Mouse (Mus musculus): ENCODE data around the gene Ndufb2. TPM values are rescaled to one million over a fixed set of nuclear protein-coding genes. Genes with fewer than 3 reads are reported as not detected.

Gene Ndufb2
- polyA plus RNA-seq, 1 experiment from 2014 or later = 575 TPM

- Histone ChIP-seq H3K27ac (no peak overlapping the region), H3K27me3 (ENCODE audit: insufficient read depth, low read length) (no peaks in the 10 kb centered on the region), H3K4me2 (ENCODE audit: low read length) (no peak overlapping the region), H3K9ac (ENCODE audit: low read depth, low read length) (no peak overlapping the region), H3K4me3 (replicated peaks; ENCODE audit: low read depth, low read length) (no peak overlapping the region), H3K9me3 (replicated peaks; ENCODE audit: low read length) (no peaks in the 10 kb centered on the region), H3K4me1 (replicated peaks; ENCODE audit: insufficient read depth, low read length) (no peaks in the 10 kb centered on the region), H3K36me3 (ENCODE audit: insufficient read depth, low read length) (peaks cover 27% of the 10 kb centered on the region)
- DNase-seq (ENCODE audit: low spot score) (no peak), ATAC-seq (replicated peaks; ENCODE audit: low FRiP score, low read depth) (no peak)
- WGBS = 89% methylated on average over 3 of the region's 3 CpGs
- TF ChIP-seq CTCF (IDR thresholded peaks at IDR 0.05; ENCODE audit: low read depth) = no peak
Observed at GRCm38 (mm10) chr6:39600851-39601250, 8.5 kb downstream of the Ndufb2 start.

DNA sequence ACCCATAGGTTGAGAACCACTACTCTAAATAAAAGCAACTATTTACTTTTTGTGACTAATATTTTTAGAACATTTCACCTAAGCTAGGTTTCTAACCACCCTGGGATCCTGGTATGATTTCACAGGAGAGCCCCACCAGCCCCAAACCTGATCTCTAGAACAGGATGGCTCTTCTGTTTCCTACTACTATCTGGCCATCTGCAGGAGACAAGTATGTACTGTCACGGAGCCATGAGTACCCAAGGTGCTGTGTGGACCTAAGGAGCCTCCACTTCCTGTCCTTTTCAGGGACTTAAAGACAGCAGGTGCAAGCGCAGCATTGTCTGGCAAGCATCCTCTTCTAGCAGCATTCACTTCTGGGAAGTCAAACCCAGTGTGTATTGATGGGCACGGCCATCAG is 9.5 kb downstream of the Ndufb2 start:
- Histone ChIP-seq H3K4me2 (ENCODE audit: low read length) (no peak overlapping the region), H3K4me1 (replicated peaks; ENCODE audit: insufficient read depth, low read length) (no peaks in the 10 kb centered on the region), H3K27ac (no peak overlapping the region), H3K9ac (ENCODE audit: low read depth, low read length) (no peak overlapping the region), H3K36me3 (ENCODE audit: insufficient read depth, low read length) (peaks cover 27% of the 10 kb centered on the region), H3K9me3 (replicated peaks; ENCODE audit: low read length) (no peaks in the 10 kb centered on the region), H3K4me3 (replicated peaks; ENCODE audit: low read depth, low read length) (no peak overlapping the region), H3K27me3 (ENCODE audit: insufficient read depth, low read length) (no peaks in the 10 kb centered on the region)
- no peak for DNase-seq (ENCODE audit: low spot score)
- ATAC-seq (replicated peaks; ENCODE audit: low FRiP score, low read depth) = no peak
- TF ChIP-seq CTCF (IDR thresholded peaks at IDR 0.05; ENCODE audit: low read depth) = no peak
- WGBS = 89% methylated on average over 3 of the region's 3 CpGs

DNA sequence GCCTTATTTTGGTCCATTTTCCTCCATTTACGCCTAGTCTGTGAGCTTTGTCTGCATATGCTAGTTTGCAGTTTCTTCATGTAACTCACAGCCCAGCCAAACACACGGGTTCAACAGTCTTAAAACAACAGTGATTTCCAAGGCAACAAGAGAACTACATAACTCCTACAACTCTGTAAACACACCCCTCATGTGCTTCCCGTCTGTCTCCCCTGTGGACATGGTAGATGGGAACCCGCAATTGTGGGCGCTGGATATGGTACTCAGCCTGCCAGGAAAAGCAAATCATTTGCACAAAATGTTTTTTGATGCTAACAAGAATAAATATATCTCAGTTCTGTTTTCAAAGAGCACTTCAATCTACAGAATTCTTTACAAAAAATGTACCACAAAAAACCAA is 12.2 kb downstream of the Ndufb2 start:
- no peak overlapping the region for H3K4me2 ChIP-seq (ENCODE audit: low read length)
- no peak overlapping the region for H3K4me3 ChIP-seq (replicated peaks; ENCODE audit: low read depth, low read length)
- WGBS = 69% methylated on average over 5 of the region's 5 CpGs
- DNase-seq (ENCODE audit: low spot score) (no peak), ATAC-seq (replicated peaks; ENCODE audit: low FRiP score, low read depth) (no peak)
- TF ChIP-seq CTCF (IDR thresholded peaks at IDR 0.05; ENCODE audit: low read depth) = no peak
- H3K9me3 ChIP-seq (replicated peaks; ENCODE audit: low read length) = no peaks in the 10 kb centered on the region
- no peaks in the 10 kb centered on the region for H3K4me1 ChIP-seq (replicated peaks; ENCODE audit: insufficient read depth, low read length)
- no peaks in the 10 kb centered on the region for H3K27me3 ChIP-seq (ENCODE audit: insufficient read depth, low read length)
- no peak overlapping the region for H3K27ac ChIP-seq
- H3K9ac ChIP-seq (ENCODE audit: low read depth, low read length) = no peak overlapping the region
- peaks cover 14% of the 10 kb centered on the region for H3K36me3 ChIP-seq (ENCODE audit: insufficient read depth, low read length)

DNA sequence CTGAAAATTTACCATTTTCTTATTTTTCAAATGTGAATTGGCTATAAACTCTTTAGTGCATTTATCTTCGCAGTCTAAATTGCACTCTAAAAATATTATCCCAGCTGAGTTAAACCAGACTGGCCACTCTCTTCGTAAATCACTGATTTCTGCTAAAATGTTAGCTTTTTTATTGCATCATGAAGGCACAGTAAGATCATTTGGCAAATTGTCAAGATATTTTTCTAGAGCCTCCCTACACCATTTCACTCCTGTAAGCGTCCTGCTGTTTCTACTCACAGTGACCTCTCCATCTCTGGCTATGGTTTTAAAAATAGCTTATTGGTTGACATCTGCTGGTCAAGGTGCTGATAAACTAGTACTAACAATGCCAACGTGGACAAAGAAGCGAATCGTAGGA is 13.7 kb downstream of the Ndufb2 start:
- Histone ChIP-seq H3K36me3 (ENCODE audit: insufficient read depth, low read length) (0 out of 2 replicates have a peak, but pooled peaks cover 6% of the 10 kb centered on the region), H3K27ac (no peak overlapping the region), H3K4me3 (replicated peaks; ENCODE audit: low read depth, low read length) (no peak overlapping the region), H3K4me2 (ENCODE audit: low read length) (no peak overlapping the region), H3K27me3 (ENCODE audit: insufficient read depth, low read length) (no peaks in the 10 kb centered on the region), H3K4me1 (replicated peaks; ENCODE audit: insufficient read depth, low read length) (no peaks in the 10 kb centered on the region), H3K9ac (ENCODE audit: low read depth, low read length) (no peak overlapping the region), H3K9me3 (replicated peaks; ENCODE audit: low read length) (no peaks in the 10 kb centered on the region)
- no peak for TF ChIP-seq CTCF (IDR thresholded peaks at IDR 0.05; ENCODE audit: low read depth)
- no peak for ATAC-seq (replicated peaks; ENCODE audit: low FRiP score, low read depth)
- 63% methylated on average over 6 of the region's 6 CpGs for WGBS
- DNase-seq (ENCODE audit: low spot score) = peak; percentile 52

- Histone ChIP-seq H3K27ac (no peak overlapping the region), H3K36me3 (ENCODE audit: insufficient read depth, low read length) (0 out of 2 replicates have a peak, but pooled peaks cover 8% of the 10 kb centered on the region)
Observed at GRCm38 (mm10) chr6:39606862-39607261, 14.5 kb downstream of the Ndufb2 start.

GRCm38 (mm10) chr6:39607365-39607764 is 15.0 kb downstream of the Ndufb2 start:
- no peak for TF ChIP-seq CTCF (IDR thresholded peaks at IDR 0.05; ENCODE audit: low read depth)
- ATAC-seq (replicated peaks; ENCODE audit: low FRiP score, low read depth) (no peak), DNase-seq (ENCODE audit: low spot score) (no peak)
- Histone ChIP-seq H3K36me3 (ENCODE audit: insufficient read depth, low read length) (0 out of 2 replicates have a peak, but pooled peaks cover 6% of the 10 kb centered on the region), H3K4me1 (replicated peaks; ENCODE audit: insufficient read depth, low read length) (no peaks in the 10 kb centered on the region), H3K9me3 (replicated peaks; ENCODE audit: low read length) (no peaks in the 10 kb centered on the region), H3K4me3 (replicated peaks; ENCODE audit: low read depth, low read length) (no peak overlapping the region), H3K27me3 (ENCODE audit: insufficient read depth, low read length) (no peaks in the 10 kb centered on the region), H3K9ac (ENCODE audit: low read depth, low read length) (no peak overlapping the region), H3K4me2 (ENCODE audit: low read length) (no peak overlapping the region), H3K27ac (no peak overlapping the region)
- 50% methylated on average over 5 of the region's 5 CpGs for WGBS

More at GRCm38 (mm10) chr6:39606862-39607261, 14.5 kb downstream of the Ndufb2 start:
- Histone ChIP-seq H3K4me2 (ENCODE audit: low read length) (no peak overlapping the region), H3K4me1 (replicated peaks; ENCODE audit: insufficient read depth, low read length) (no peaks in the 10 kb centered on the region), H3K9ac (ENCODE audit: low read depth, low read length) (no peak overlapping the region), H3K4me3 (replicated peaks; ENCODE audit: low read depth, low read length) (no peak overlapping the region), H3K9me3 (replicated peaks; ENCODE audit: low read length) (no peaks in the 10 kb centered on the region), H3K27me3 (ENCODE audit: insufficient read depth, low read length) (no peaks in the 10 kb centered on the region)
- 39% methylated on average over 3 of the region's 3 CpGs for WGBS
- ATAC-seq (replicated peaks; ENCODE audit: low FRiP score, low read depth) (no peak; the same call in 1 of the 2 replicates), DNase-seq (ENCODE audit: low spot score) (no peak)
- no peak for TF ChIP-seq CTCF (IDR thresholded peaks at IDR 0.05; ENCODE audit: low read depth)

GRCm38 (mm10) chr6:39610207-39610606 is 17.8 kb downstream of the Ndufb2 start:
- no peaks in the 10 kb centered on the region for H3K4me1 ChIP-seq (replicated peaks; ENCODE audit: insufficient read depth, low read length)
- no peak overlapping the region for H3K27ac ChIP-seq
- TF ChIP-seq CTCF (IDR thresholded peaks at IDR 0.05; ENCODE audit: low read depth) = peak; percentile 51
- no peaks in the 10 kb centered on the region for H3K27me3 ChIP-seq (ENCODE audit: insufficient read depth, low read length)
- H3K36me3 ChIP-seq (ENCODE audit: insufficient read depth, low read length) = 0 out of 2 replicates have a peak, but pooled peaks cover 9% of the 10 kb centered on the region
- no peak overlapping the region for H3K4me3 ChIP-seq (replicated peaks; ENCODE audit: low read depth, low read length)
- H3K4me2 ChIP-seq (ENCODE audit: low read length) = no peak overlapping the region
- WGBS = 57% methylated on average over 2 of the region's 2 CpGs
- DNase-seq (ENCODE audit: low spot score) (peak; percentile 29), ATAC-seq (replicated peaks; ENCODE audit: low FRiP score, low read depth) (no peak)
- no peaks in the 10 kb centered on the region for H3K9me3 ChIP-seq (replicated peaks; ENCODE audit: low read length)
- no peak overlapping the region for H3K9ac ChIP-seq (ENCODE audit: low read depth, low read length)

All from kidney, postnatal 0 days (tissue).